Mouse (Mus musculus): Measurements from ENCODE around the gene Fam207a.

Fam207a gene

DNA sequence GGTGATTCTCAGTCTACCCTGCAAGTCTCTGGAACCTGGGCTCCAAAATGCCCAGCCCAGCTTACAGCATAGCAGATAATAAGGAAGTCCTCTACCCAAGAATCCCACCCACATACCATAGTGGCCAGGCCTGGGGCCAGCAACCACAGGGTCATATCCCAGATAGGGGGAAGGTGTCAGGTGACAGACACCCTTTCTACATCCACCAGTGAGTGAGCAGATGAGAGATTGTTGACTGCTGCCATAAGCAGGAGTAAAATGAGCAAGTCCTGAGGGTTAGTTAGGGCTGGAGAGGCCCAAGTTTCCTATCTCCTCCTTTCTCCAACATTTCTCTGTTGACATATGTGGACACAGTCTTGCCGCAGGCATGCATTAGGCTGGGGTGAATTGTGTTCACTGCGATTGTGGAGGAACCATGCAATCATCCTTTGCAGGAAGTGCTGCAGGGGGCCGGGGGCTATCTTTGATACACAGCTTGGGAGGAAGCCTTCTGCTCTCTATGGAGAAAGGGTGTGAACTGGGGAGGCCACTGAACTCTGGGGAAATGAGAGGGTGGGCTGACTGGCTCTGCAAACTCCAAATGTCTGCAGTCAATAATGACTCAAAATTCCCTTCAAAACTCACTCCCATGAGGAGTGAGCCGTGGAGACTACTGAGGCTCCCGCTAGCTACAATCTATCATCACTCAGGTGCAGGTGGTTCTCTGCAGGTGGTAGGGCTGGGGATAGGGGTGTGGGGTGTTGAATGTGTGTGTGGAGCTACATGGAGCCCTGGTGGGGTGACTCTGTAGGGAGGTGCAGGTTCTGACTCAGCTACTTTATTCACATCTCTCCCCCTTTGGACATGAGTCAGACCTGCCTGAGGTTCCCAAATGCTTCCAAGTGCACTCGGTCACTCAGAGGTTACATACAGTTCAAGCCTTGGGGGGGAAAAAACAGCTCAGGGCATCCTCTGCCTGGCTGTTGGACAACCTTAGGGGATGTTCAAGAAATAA is 15.7 kb upstream of the Fam207a start:
- no peak for DNase-seq

DNA sequence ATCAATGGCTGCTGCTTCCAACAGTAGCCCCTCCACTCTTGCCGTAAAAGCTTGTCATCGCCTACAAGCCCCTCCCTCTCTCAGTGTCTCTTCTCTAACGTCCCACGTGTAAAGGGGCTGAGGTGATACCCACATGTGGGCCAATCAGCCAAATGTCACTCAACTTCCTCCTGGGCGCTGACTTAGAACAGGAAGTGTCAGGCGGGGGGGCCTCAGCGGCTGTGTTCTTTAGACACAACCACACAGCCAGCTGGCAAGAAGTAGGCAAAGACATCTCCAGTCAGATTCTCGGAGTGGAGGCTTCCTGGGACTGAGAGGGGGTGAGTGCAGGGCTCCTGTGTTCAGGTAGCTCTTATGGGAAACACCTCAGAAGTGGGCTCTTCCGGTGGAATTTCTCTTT is 14.6 kb upstream of the Fam207a start, which contains the start of gene Itgb2:
Gene Itgb2 (plus strand): TSS at position 113 of the 400 bp plus-strand sequence.
- no peak for DNase-seq

DNA sequence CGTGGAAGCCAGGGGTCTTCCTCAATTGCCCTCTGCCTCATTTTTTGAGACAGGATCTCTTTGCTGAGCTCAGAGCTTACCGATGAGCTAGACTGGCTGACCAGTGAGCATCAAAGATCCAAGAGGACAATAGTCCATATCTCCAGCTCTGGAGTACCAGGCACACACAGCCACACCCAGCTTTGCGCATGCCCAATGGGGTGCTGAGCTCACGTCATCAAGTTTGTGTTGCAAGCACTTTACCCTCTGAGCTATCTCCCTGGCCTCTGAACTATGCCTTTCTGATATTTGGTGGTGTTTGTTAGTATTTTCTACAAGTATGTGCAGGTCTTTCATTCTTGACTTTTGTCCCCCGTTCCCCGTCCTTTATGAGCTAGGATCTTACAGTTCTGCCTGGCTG is 13.0 kb upstream of the Fam207a start:
- DNase-seq, result no peak

DNA sequence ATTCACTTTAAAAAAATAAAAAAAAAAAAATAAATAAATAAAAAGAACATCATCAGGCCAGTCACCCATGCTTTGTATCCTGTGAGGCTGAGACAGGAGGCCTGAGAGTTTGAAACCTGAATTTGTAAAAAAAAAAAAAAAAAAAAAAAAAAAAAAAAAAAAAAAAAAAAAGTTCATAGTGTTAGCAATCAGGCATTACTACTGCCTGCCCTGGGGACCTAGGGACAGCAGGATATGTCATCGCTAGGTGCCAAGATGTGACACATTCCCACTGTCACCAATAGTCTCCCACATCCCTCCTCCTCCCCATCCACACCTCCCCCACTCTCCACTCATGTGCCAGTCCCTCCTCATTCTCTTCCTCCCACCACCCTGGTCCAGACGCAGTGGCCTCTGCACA is 10.9 kb upstream of the Fam207a start:
- no peak for DNase-seq

DNA sequence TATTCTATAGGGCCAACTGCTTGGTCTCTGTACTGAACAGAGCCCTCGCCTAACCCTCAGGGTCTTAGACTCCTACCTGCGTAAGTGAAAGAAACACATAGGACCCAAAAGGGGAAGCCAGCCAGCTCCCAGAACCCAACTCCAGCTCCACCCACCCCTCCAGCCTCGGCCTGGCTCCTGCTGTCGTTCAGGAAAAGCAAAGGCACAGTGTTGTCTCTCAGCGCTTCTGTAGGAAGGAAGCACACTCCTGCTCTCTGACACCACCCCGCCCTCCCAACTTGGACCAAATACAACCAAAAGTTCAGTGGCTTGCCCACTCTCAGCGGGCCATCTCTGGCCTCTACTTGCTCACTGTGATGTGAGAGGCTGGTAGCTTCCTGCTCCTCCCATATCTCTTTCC is 7.7 kb upstream of the Fam207a start:
- no peak for DNase-seq

DNA sequence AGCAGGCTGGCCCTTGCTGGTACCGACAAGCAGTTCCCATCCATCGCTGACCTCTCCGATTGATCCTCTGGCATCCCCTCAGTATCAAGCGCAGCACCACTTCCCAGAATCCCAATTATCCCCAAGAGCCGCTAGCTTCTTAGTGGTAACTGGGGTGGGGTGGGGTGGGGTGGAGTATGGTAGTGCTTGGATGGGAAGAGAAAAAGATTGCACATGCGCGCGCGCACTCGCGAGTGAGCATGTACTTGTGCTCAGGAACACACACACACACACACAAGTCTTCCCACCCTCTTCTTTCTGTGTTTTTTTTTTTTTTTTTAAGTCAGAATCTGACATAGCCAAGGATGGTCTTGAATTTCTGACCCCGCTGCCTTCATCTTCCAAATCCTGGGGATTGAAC is 7.2 kb upstream of the Fam207a start:
- DNase-seq, result no peak

DNA sequence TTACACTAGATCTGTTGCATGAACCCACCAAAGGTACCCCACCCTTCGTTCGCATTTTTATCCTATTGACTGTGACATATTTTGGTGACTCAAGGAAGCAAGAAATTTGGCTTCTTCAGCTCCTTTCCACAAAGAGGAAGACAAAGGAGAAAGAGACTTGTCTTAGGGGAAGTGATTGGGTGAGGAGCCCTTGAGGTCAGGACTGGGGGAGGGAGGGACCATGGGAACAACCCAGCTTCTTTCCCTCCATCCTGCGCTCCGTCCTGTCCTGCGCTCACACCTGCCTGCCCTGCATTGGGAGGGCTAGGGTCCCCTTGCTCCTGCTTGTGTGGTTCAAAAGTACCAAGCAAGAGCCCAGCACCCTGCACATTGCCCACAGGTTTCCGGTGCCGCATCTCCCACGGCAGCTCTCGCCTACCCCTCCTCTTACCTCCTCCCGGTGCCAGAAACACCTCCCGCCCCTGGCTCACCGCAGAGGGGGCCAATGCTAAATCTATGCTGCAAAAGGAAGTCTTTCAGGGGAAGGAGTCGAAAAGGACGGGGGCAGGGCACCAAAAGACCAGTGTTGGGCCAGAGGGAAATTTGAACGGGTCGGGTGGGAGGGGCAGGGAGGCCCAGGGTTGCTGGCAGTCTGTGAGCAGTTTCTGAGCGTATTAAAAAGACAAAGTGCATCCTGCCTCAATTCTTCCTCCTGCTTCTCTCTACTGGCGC is 6.6 kb upstream of the Fam207a start:
- DNase-seq, result no peak

DNA sequence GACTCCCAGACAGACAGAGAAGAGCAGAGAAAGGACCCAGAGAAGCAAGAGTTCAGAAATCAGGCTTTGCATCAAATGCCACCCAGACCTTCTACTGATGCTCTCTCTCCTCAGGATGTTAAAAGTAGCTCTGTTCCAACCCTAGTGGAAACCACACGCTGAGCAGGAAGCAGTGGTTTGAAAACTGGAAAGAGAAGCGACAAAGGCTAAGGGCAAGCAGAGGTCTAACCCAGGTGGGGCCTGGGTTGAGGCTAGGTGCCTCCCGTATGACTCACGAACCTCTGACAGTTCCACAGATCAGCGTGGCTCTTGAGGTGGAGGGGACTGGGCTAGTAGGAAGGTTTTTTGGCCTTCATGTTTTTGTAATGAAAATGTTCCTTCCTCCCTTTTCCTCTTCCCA is 4.9 kb upstream of the Fam207a start:
- no peak for DNase-seq

DNA sequence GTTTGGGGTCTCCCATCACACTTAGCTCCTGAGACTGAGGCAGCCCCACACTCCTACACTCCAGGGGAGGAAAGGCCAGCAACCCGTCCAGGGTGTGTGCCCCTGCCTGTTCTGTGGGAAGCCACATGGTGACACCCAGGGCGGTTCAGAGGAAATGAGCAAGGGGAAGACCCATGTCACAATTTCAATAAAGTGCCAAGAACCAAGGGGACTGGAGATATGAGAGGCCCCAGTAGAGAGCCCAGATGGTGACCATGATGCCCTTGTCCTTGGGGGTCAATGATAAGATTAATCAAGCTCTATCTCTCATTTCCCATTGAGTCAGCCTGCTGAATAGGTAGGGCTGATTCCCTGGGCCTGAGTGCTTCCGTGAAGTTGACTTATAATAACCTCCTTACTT is 3.6 kb upstream of the Fam207a start:
- no peak for DNase-seq

DNA sequence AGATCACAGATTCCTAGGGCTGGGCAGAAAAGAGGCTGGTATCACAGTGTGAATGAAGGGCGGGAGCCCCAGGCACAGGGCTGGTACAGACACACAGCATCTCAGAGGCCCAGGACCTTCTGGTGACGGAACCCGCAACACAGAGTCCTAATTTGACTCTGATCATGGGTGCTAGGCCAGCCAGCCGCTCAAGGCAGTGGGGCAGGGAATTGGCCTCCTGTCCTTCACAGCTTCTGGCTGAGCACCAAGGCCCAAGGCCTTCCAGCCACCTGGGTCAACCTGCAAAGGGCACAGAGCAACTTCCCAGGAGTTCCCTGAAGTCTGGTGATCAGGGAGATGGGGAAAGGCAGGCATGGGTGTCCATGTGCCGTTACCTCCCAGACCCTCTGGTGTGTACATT is 2.2 kb upstream of the Fam207a start:
- DNase-seq, result no peak

DNA sequence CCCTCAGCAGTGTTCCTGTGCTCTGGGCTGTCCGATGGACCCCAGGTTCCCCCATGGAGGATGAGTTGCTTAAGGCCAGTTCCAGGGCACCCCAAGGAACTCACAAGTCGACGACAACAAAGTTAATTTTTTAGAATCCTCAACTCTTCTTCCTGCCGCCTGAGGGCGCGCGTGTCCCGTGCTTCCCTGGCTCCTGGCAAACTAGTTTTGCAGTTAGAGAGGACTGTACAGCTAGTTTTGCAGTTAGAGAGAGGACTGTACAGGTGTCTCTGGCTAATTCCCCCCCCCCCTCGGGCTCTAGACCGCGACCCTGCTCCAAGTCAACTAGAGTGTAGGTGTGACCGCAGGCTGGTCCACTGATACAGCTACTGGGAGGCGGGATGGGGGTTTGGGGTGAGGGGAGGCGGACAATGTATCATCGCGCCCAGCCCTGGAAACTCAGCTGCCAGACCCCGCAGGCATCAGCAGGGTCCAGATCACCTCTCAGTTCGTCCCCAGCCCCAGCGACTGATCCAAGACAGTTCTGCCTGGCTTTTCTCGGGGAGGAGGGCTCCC is 1.6 kb upstream of the Fam207a start:
- peak; percentile 68 for DNase-seq

DNA sequence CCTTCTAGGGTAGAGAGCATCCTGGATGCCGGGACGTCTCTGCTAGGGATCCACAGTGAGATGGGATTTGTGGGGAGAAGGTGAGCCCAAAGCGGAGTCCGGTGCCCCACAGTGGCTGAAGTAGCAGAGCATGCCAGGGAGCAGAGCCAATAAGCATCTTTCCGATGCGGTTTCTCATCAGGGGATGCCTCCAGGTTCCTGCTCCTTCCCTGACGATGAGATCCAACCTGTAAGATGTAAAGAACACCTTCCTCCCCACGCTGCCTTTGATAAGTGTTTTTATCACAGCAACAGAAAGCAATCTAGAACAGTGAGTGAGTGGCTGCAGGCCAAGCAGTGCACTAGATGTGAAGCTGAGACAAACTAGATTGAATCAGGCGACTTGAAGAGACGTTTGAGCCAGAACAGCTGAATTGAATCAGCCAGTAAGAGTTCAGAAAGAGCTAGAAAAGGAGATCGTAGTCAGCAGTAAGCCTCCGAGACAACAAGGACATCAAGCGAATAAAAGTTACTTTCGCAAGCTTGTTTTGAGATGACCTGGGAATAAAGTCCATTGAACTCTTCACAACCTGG is 880 bp upstream of the Fam207a start:
- DNase-seq, result no peak

DNA sequence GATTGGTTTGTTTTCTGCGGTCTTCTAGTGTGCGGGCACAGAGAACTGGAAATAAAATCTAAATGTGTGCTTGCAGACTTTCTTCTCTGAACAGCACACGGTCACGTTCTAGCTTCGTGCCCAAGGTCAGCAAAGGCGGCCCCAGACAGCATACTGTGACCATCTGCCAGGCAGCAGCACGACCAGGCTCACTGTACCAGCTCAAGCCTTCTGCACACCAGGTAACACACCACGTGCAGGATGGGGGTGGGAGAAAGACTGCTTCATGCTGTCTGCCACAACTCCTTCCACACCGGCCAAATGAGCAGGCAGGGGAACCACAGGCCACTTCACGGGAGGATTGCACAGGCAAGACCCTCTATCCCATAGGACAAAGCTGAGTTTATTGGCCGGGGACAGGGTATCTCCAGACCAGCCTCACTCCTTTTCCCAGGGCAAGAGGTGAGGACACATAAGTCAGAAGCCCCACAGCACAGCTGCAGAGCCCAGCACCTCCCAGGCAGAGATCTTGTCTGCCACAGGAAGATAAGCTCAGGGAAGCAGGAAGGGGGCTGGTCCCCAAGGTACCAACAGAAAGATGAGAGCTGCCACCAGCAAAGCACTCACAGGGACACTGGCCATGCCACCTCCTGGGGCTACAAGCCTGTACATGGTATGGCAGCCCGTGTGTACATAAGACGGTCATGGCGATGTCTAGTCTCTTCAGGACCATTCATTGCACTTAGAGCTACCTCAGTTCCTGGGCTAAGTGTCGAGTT is 5.2 kb downstream of the Fam207a start:
- DNase-seq, result peak; percentile 88

DNA sequence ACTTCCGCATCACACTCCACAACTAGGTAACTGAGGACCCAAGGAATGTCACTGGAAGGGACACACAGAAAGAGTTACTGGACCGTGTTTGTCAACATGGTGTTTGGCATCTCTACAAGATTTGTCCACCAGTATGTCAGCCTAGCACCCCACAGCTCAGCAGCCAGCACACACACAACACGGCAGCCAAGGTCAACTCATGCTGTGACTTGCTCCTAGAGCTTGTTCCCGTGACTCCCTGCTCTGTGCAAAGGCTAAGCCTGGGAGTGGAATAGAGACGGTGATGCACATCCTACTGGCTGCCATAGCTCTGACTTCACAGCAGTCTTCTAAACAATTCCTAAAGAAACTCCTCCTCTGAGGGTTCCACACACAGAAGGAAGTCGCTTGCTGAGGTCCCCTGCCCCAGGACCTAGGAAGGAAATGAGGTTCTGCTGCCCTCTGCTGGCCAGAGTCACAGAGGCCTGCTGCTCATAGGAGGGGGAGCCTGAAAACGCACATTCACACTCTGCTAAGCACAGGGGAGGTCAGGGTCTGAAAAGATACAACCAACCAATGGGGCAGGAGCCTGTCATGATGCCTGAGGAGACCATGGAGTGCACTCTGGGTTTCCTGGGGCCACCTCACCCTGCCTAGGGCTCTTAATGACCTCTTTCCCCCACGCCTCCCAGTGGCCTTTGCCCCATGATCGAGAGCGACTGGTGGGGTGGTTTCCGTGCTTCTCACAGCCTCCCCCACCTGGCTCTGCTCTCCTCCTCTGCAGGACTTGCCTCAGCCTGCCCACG is 6.0 kb downstream of the Fam207a start:
- peak; percentile 84 for DNase-seq

DNA sequence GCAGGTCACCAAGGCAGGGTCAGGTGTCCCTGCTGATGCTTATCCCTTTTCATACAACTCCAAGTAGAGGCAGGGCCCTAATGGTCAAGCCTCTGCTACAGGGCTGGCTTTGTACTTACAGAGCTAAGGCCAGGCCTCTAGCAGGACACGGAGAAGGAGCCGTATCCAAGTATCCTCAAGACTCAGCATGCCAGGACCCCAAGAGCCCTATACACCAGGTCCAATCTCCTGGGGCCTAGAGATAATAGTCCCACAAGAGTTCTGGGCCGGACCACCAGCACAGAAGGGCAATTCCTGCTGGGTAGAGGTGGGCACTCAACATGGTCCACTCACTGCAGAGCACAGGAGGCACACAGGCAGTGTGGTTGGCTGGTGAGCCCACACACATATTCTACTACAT is 6.8 kb downstream of the Fam207a start:
- no peak for DNase-seq

DNA sequence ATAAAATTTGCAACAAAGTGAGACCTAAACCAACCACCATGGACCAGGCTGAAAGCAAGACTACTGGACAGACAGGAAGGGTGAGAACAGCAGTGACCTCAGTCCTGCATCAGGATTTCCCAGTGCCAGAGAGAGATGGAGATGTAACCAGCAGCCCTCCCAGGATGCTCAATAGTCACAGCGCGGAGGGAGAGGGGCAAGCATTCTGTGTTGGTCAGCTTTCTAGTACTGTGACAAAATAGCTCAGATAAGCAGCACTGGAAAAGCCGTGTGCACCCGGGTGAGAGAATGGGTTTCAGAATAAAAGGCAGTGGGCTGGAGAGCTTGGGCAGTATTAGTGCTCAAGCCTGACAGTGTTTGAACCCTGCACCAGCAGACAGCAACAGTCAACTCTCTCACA is 7.8 kb downstream of the Fam207a start:
- no peak for DNase-seq

DNA sequence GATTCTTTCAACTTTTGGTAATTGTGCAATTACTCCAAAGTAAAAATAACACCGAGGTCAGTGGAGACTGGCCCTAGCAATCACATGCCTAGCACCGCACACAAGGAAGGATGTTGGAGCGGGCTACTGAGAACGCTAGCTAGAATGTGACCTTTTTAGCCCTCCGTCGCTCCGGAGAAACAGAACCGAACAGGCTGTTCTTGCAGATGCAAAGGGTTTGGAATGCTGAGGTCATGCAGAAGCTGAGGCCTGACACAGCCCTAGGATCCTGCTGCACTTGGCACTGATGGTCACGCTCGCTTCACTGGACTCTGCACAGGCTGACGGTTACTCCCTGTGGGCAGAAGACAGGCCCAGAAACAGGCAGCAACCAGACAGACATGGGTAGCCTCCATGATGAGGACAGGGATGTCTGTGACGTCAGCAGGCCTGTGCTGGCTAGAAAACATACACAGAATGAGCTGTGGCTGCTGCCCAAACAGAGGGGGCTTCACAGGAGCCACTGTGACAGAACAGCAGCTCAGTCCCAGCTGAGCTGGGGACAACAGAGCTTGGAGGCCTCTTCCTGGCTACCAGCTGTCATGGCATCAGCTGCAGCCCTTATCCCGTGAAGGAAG is 8.5 kb downstream of the Fam207a start:
- DNase-seq, result peak; percentile 65

DNA sequence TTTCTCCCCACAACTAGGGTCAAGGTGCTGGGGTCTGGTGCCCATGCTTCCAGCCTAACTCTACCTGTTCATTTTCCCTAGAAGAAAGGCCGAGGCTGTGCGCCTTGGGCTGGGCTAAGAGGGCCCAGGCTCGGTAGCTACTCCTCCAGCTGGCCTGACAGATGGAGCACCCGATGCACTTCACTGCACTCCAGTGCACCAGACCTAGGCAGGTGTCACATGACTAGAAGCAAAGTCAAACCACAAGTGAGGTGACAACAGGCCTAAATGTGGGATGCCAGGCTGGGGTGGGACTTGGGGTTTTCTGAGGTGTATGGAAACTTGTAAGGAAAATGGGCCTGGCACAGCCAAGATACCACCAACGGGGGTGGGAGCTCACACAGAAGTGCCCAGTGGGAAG is 9.1 kb downstream of the Fam207a start:
- DNase-seq, result peak; percentile 88

DNA sequence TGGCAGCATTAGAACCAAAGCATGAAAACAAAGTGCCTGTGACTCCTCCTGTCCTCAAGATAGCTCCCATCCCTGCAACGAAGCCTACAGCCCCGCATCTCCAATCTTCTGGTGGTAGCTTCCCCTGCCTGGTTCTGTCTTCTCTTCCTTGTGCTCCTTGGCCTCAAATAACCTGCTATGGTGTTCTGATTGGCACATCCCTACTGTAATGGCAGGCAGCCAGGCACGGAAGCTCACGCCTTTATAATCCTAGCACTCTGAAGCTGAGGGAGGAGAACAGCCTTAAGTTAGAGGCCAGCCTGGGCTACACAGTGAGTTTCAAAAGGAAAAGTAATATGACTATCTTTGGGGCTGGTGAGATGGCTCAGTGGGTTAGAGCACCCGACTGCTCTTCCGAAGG is 11.4 kb downstream of the Fam207a start:
- peak; percentile 61 for DNase-seq

DNA sequence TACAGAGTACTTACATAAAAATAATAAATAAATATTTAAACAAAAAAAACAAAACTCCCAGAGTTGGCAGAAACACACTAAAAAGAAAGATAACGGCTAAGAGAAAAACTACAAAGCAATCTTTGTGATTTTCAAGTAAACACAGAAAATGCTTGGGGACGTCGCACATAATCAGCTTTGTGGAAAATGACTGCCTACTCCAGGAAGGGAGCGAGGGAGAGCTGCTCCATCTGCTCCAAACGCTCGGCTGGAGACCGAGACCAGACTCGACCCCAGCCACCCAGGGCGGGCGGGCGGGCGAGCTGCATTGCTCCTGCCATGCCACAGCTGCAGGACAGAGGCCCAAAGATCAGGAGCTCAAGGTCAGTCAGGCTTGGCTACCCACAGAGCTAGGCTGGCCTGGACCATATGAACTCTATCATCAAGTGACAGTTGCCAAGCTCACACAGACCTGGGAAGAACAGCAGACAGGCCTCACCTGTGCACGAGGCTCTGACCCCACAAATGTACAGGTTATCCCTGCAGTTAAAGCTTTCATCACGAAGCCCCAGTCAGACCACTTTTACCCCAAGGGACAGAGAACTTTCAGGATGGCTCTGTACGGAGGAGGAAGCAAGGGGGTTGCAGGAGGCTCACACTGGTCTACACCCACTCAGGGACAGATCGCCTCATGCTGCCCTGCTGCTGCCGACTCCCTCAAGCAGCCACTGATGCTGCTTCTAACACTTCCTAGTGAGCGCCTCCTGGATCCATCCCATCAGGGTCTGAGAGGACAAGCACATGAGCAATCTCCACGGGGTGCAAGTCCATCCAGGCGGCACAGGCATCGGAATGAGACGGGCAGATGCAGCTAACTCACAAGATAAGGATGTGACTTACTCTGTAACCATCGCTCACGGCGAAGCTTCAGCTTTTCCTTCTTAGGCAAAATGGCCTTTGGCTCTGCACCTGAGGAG is 12.3 kb downstream of the Fam207a start:
- DNase-seq, result no peak
